Mouse (Mus musculus): ENCODE data around the gene Lrit3.
A peak's percentile ranks its signal among the peaks of the same experiment; 100 is the strongest.

Lrit3 gene

GRCm38 (mm10) chr3:129803765-129804164 lies at the start of gene Lrit3:
Gene Lrit3, minus strand, starts transcription at chr3:129804030.
- no peak for DNase-seq (ENCODE audit: low spot score in 2 of 2)

GRCm38 (mm10) chr3:129846846-129847245 lies 43.0 kb upstream of the Lrit3 start:
- DNase-seq (ENCODE audit: low spot score in 2 of 2), result no peak

- DNase-seq (ENCODE audit: low spot score in 2 of 2), result no peak
Observed at GRCm38 (mm10) chr3:129845868-129846267, 42.0 kb upstream of the Lrit3 start.

- no peak for DNase-seq (ENCODE audit: low spot score in 2 of 2)
Observed at GRCm38 (mm10) chr3:129838017-129838416, 34.2 kb upstream of the Lrit3 start.

GRCm38 (mm10) chr3:129836965-129837364 lies 33.1 kb upstream of the Lrit3 start:
- no peak for DNase-seq (ENCODE audit: low spot score in 2 of 2)

GRCm38 (mm10) chr3:129836051-129836697 lies 32.3 kb upstream of the Lrit3 start:
- DNase-seq (ENCODE audit: low spot score in 2 of 2), result no peak

- no peak for DNase-seq (ENCODE audit: low spot score in 2 of 2)
Observed at GRCm38 (mm10) chr3:129835388-129835934, 31.6 kb upstream of the Lrit3 start, which contains the start of gene Cfi. Gene Cfi, plus strand, starts transcription at chr3:129835884.

- DNase-seq (ENCODE audit: low spot score in 2 of 2), result peak; percentile 94 to 95
Observed at GRCm38 (mm10) chr3:129831035-129831568, 27.3 kb upstream of the Lrit3 start, which contains the start of gene Gar1. Gene Gar1, minus strand, starts transcription at chr3:129831396.

GRCm38 (mm10) chr3:129830626-129831025 lies 26.8 kb upstream of the Lrit3 start:
- no peak for DNase-seq (ENCODE audit: low spot score in 2 of 2)

- DNase-seq (ENCODE audit: low spot score in 2 of 2), result no peak
Observed at GRCm38 (mm10) chr3:129827691-129828090, 23.9 kb upstream of the Lrit3 start.

- no peak for DNase-seq (ENCODE audit: low spot score in 2 of 2)
Observed at GRCm38 (mm10) chr3:129826691-129827090, 22.9 kb upstream of the Lrit3 start.

GRCm38 (mm10) chr3:129824891-129825290 lies 21.1 kb upstream of the Lrit3 start:
- DNase-seq (ENCODE audit: low spot score in 2 of 2), result no peak

GRCm38 (mm10) chr3:129824146-129824545 lies 20.3 kb upstream of the Lrit3 start:
- DNase-seq (ENCODE audit: low spot score in 2 of 2), result no peak

- peak; percentile 14 to 22 for DNase-seq (ENCODE audit: low spot score in 2 of 2)
Observed at GRCm38 (mm10) chr3:129823293-129823692, 19.5 kb upstream of the Lrit3 start.

GRCm38 (mm10) chr3:129822206-129822775 lies 18.5 kb upstream of the Lrit3 start, which contains the start of gene Rrh:
Gene Rrh, minus strand, starts transcription at chr3:129822587.
- no peak for DNase-seq (ENCODE audit: low spot score in 2 of 2)

- no peak for DNase-seq (ENCODE audit: low spot score in 2 of 2)
Observed at GRCm38 (mm10) chr3:129821736-129822135, 17.9 kb upstream of the Lrit3 start.

GRCm38 (mm10) chr3:129820847-129821246 lies 17.0 kb upstream of the Lrit3 start:
- DNase-seq (ENCODE audit: low spot score in 2 of 2), result no peak

GRCm38 (mm10) chr3:129799011-129799410 lies 4.8 kb downstream of the Lrit3 start:
- no peak for DNase-seq (ENCODE audit: low spot score in 2 of 2)

GRCm38 (mm10) chr3:129798551-129798950 lies 5.3 kb downstream of the Lrit3 start:
- DNase-seq (ENCODE audit: low spot score in 2 of 2), result no peak

GRCm38 (mm10) chr3:129797341-129797740 lies 6.5 kb downstream of the Lrit3 start:
- no peak for DNase-seq (ENCODE audit: low spot score in 2 of 2)

- DNase-seq (ENCODE audit: low spot score in 2 of 2), result no peak
Observed at GRCm38 (mm10) chr3:129793801-129794200, 10.0 kb downstream of the Lrit3 start.

- DNase-seq (ENCODE audit: low spot score in 2 of 2), result no peak
Observed at GRCm38 (mm10) chr3:129782746-129783145, 21.1 kb downstream of the Lrit3 start.

- no peak for DNase-seq (ENCODE audit: low spot score in 2 of 2)
Observed at GRCm38 (mm10) chr3:129781435-129781834, 22.4 kb downstream of the Lrit3 start.

Measured in natural killer cell, adult 2 months (primary cell).